Mouse (Mus musculus) bone marrow macrophage, adult 2 months (primary cell): Measurements from ENCODE around the gene Pde8b.

ENCODE experiments used
- CTCF ChIP-seq: IDR thresholded peaks from 2 replicates; pipeline ENCODE4 v1.5.1; 2012; ENCODE audit warnings: low read depth, mild to moderate bottlenecking, low read length, moderate library complexity
- POLR2A ChIP-seq: IDR thresholded peaks from 2 replicates; pipeline ENCODE4 v1.6.1; 2012; ENCODE audit warnings: mild to moderate bottlenecking, low read depth, low read length, borderline replicate concordance

GRCm38 (mm10) chr13:95200817-95201216, 49.3 kb downstream of the Pde8b start:
- TF ChIP-seq CTCF (no peak), POLR2A (no peak)
